Mouse (Mus musculus): ENCODE measurements around the gene Hist1h2bk. TPM values are rescaled to one million over a fixed set of nuclear protein-coding genes. Genes with fewer than 3 reads are reported as not detected.

The Hist1h2bk gene
- total RNA-seq, 1 experiment from 2014 or later = 301 TPM

Small RNA genes lying within 50 kb of the gene (microRNA-seq; reads per million reads assigned to microRNA genes)
- gene Gm26300 (0 reads per million in 2 experiments), gene Gm44390 (0 to 0.43 reads per million in 2 experiments), gene Gm44486 (0 reads per million in 2 experiments)

Other genes with a start within 250 kb of the Hist1h2bk start
- gene Hist1h2an, start 248.7 kb upstream of the Hist1h2bk start, total RNA-seq (2021) = 38.5 and 43.6 TPM in 2 replicates
- gene Hist1h2bp, start 248.4 kb upstream of the Hist1h2bk start, total RNA-seq (2021) = 68.9 and 94.7 TPM in 2 replicates
- gene Hist1h2bq, start 225.7 kb upstream of the Hist1h2bk start, total RNA-seq (2021) = 128 and 131 TPM in 2 replicates
- gene Hist1h2ao, start 225.4 kb upstream of the Hist1h2bk start, total RNA-seq (2021) = not detected in 2 replicates
- gene Hist1h4m, start 224.1 kb upstream of the Hist1h2bk start, total RNA-seq (2021) = 417 and 512 TPM in 2 replicates
- 37.8 and 56.1 TPM in 2 replicates for gene Hist1h4n, start 203.7 kb upstream of the Hist1h2bk start, total RNA-seq (2021)
- 319 and 352 TPM in 2 replicates for gene Hist1h2ap, start 202.4 kb upstream of the Hist1h2bk start, total RNA-seq (2021)
- 132 and 133 TPM in 2 replicates for gene Hist1h2br, start 202.1 kb upstream of the Hist1h2bk start, total RNA-seq (2021)
- 1.3 and 1.7 TPM in 2 replicates for gene Zfp184, start 90.8 kb upstream of the Hist1h2bk start, total RNA-seq (2021)
- not detected in 2 replicates for gene Pom121l2, start 54.7 kb upstream of the Hist1h2bk start, total RNA-seq (2021)
- gene Prss16, start 26.1 kb upstream of the Hist1h2bk start, total RNA-seq (2021) = 0.74 TPM in 1 of 2 replicates, not detected in the other
- 203 and 342 TPM in 2 replicates for gene Hist1h2ah, start 302 bp upstream of the Hist1h2bk start, total RNA-seq (2021)
- 104 and 144 TPM in 2 replicates for gene Hist1h4i, start 5.5 kb downstream of the Hist1h2bk start, total RNA-seq (2021)
- 114 and 174 TPM in 2 replicates for gene Hist1h2ag, start 7.1 kb downstream of the Hist1h2bk start, total RNA-seq (2021)
- 118 and 165 TPM in 2 replicates for gene Hist1h2bj, start 7.3 kb downstream of the Hist1h2bk start, total RNA-seq (2021)
- gene Vmn1r188, start 48.6 kb downstream of the Hist1h2bk start, total RNA-seq (2021) = not detected in 2 replicates
- gene Vmn1r189, start 70.0 kb downstream of the Hist1h2bk start, total RNA-seq (2021) = not detected in 2 replicates
- not detected in 2 replicates for gene Vmn1r191, start 148.1 kb downstream of the Hist1h2bk start, total RNA-seq (2021)
- gene Vmn1r192, start 155.3 kb downstream of the Hist1h2bk start, total RNA-seq (2021) = not detected in 2 replicates
- not detected in 2 replicates for gene Vmn1r193, start 187.3 kb downstream of the Hist1h2bk start, total RNA-seq (2021)
- not detected in 2 replicates for gene Vmn1r194, start 208.3 kb downstream of the Hist1h2bk start, total RNA-seq (2021)
- not detected in 2 replicates for gene Vmn1r195, start 234.7 kb downstream of the Hist1h2bk start, total RNA-seq (2021)